Mouse (Mus musculus) intestine, postnatal 0 days (tissue): ENCODE measurements around the gene Mr1. TPM values are rescaled to one million over a fixed set of nuclear protein-coding genes. Genes with fewer than 3 reads are reported as not detected.

Experiments used
- ATAC-seq: fragments of 200-750 bp; cut with Nextera tagmentation; 2 replicates; pipeline ENCODE4 v1.8.0; 2017; ENCODE audit warnings: mild to moderate bottlenecking, moderate TSS enrichment, moderate library complexity
- H3K27ac ChIP-seq: fragments of 300-500 bp; sonication (generic); 2 replicates; pipeline ENCODE4 v1.5.1; 2014; ENCODE audit warnings: mild to moderate bottlenecking, low read depth, low read length, moderate library complexity
- H3K27me3 ChIP-seq: fragments of 300-500 bp; sonication (generic); replicated peaks from 2 replicates; pipeline ENCODE4 v1.6.1; 2014; ENCODE audit warnings: low read length, mixed read lengths; ENCODE audit not compliant: control insufficient read depth, insufficient read depth
- H3K36me3 ChIP-seq: fragments of 300-500 bp; sonication (generic); 2 replicates; pipeline ENCODE4 v1.6.1; 2014; ENCODE audit warnings: mild to moderate bottlenecking, moderate library complexity; ENCODE audit not compliant: control insufficient read depth, insufficient read depth
- H3K4me1 ChIP-seq: fragments of 300-500 bp; sonication (generic); replicated peaks from 2 replicates; pipeline ENCODE4 v1.6.1; 2014; ENCODE audit warnings: antibody characterized with exemption, low read length, mixed read lengths; ENCODE audit not compliant: control insufficient read depth, insufficient read depth
- H3K4me2 ChIP-seq: fragments of 300-500 bp; sonication (generic); replicated peaks from 2 replicates; pipeline ENCODE4 v1.6.1; 2014; ENCODE audit warnings: low read depth, mild to moderate bottlenecking, moderate library complexity
- H3K4me3 ChIP-seq: fragments of 300-500 bp; sonication (generic); 2 replicates; pipeline ENCODE4 v1.5.1; 2014; ENCODE audit warnings: low read depth, low read length
- H3K9ac ChIP-seq: fragments of 300-500 bp; sonication (generic); 2 replicates; pipeline ENCODE4 v1.6.1; 2014; ENCODE audit warnings: mild to moderate bottlenecking, low read depth, low read length
- H3K9me3 ChIP-seq: fragments of 300-500 bp; sonication (generic); 2 replicates; pipeline ENCODE4 v1.6.1; 2016; ENCODE audit warnings: mixed run types; ENCODE audit not compliant: control insufficient read depth
- CTCF ChIP-seq: sonication (generic); IDR thresholded peaks from 2 replicates; pipeline ENCODE4 v1.5.1; 2016; ENCODE audit warnings: low read depth, mild to moderate bottlenecking, control low read depth, antibody characterized with exemption, moderate library complexity
- WGBS: fragments of 180-500 bp; shearing (Covaris S2); extraction: QIAGEN DNeasy Blood & Tissue Kit; methylation state at CpG from one replicate; pipeline ENCODE4 v1.1.7; 2014; 5-methylcytosine and 5-hydroxymethylcytosine counted together
- polyA plus RNA-seq: library from polyadenylated mRNA; unstranded; fragments of >200 nt; fragmentation: Nextera tagmentation; extraction: Ambion mirVana; gene quantifications from 2 replicates; pipeline ENCODE4 v1.2.1, GENCODE M21; 2015

Gene Mr1
- polyA plus RNA-seq, 1 experiment from 2014 or later = 2.8 TPM

DNA sequence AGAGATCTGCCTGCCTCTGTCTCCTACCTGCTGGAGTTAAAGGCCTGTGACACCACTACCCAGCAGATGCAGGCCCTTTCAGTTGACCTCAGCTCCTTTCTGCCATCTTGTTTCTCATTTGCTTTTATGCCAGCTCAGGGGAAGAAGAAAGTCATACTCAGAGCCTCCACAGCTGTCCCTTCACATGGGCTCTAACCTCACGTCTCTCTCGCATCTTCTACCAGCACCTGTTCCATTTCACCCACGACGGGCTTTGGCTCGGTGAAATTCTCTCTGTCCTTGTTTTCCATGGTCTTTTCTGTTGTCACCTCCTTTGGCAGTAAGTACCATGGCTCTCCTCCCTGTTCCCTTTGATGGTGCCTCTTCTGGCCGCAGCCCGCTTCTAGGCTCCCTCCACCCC is 56.3 kb downstream of the Mr1 start:
- peaks cover 24% of the 10 kb centered on the region for H3K4me1 ChIP-seq
- no peak for ATAC-seq
- H3K27ac ChIP-seq = no peak overlapping the region
- H3K36me3 ChIP-seq = no peaks in the 10 kb centered on the region
- WGBS = 91% methylated on average over 7 of the region's 7 CpGs
- TF ChIP-seq CTCF = no peak
- no peak overlapping the region for H3K4me3 ChIP-seq
- no peak overlapping the region for H3K4me2 ChIP-seq
- H3K27me3 ChIP-seq = no peaks in the 10 kb centered on the region
- no peaks in the 10 kb centered on the region for H3K9me3 ChIP-seq
- H3K9ac ChIP-seq = no peak overlapping the region

DNA sequence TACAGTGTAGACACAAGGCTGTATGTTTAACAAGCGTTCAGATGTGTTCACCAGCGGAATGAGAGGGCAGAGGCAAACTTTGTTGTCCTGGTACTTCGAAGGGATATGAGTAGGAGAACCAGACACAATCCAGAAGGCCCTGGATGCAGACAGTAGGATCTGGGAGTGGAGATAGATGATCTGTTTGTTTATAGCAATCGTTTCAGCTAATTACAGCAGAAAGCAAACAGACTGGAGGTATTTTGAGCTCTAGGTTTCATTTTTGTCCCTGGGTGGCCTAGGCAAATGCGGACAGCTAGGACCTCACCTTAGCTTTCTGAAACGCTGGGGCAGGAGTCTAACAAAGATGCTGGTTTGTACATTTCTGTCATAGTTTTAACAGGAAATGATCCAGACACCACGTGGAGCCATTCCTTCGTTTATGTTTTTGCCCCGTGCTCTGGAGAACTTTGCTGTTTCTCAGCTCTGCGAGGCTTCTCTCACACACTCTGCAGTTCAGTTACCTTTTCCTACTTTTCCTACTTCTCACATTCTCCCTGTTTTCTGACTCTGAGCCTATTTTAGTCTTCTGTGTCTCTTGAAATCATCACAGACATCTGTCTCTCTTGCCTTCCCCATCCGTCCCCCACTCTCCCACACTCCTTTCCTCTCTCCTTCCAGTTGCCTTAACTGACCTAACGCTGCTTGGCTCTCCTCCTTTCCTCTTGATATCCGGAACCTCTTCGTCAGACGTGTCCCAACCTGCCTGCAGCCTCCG is 57.6 kb downstream of the Mr1 start:
- Histone ChIP-seq H3K36me3 (no peaks in the 10 kb centered on the region), H3K4me3 (no peak overlapping the region), H3K9ac (no peak overlapping the region), H3K27me3 (no peaks in the 10 kb centered on the region), H3K4me1 (peaks cover 36% of the 10 kb centered on the region), H3K27ac (no peak overlapping the region; the same call in 1 of the 2 replicates), H3K4me2 (no peak overlapping the region), H3K9me3 (no peaks in the 10 kb centered on the region)
- WGBS = 39% methylated on average over 16 of the region's 16 CpGs
- ATAC-seq = no peak
- no peak for TF ChIP-seq CTCF

DNA sequence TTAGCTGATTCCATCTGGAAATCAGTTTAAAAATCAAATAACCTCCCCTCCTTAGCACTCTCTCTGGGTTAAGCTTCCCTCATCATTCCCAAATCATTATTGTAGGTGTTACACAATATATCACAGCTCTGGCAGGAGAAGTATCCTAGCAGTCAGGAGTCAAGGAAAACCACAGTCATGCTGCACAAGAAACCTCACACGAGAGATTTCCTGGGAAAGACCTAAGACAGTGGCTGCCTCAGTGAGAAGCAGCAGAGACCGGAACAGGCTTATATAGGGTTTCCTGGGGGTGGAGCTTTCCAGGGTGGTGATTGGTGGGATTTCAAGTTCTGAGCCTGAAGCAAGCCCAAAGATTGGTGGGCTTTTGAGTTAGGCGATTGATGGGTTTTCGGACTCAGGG is 58.6 kb downstream of the Mr1 start:
- Histone ChIP-seq H3K9me3 (no peaks in the 10 kb centered on the region), H3K9ac (no peak overlapping the region), H3K4me3 (no peak overlapping the region), H3K4me1 (peaks cover 33% of the 10 kb centered on the region), H3K36me3 (no peaks in the 10 kb centered on the region), H3K27ac (no peak overlapping the region), H3K27me3 (no peaks in the 10 kb centered on the region), H3K4me2 (no peak overlapping the region)
- WGBS = 82% methylated on average over 4 of the region's 4 CpGs
- TF ChIP-seq CTCF = no peak
- no peak for ATAC-seq

DNA sequence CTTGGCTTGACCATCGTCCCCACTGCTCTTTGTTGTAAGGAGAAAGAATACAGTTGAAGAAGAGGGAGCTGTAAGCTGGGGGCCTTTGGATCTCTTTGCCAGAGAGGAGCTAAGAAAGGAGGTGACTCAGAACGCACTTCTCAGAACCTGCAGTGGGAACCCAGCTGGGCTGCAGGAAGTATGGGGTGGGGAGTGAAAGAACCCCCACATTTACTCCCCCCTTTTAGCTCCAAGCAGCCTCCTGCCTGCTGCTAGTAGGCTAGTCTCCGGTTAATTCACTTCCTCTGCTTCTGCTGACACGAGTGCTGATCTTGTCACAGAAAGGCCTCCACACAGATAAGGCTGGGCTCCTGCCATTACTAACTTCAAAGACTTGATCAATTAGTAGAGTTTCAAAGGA is 59.7 kb downstream of the Mr1 start:
- H3K4me2 ChIP-seq = no peak overlapping the region
- peaks cover 29% of the 10 kb centered on the region for H3K4me1 ChIP-seq
- no peak overlapping the region for H3K4me3 ChIP-seq
- no peaks in the 10 kb centered on the region for H3K36me3 ChIP-seq
- H3K9me3 ChIP-seq = no peaks in the 10 kb centered on the region
- H3K9ac ChIP-seq = no peak overlapping the region
- TF ChIP-seq CTCF = no peak
- no peak for ATAC-seq
- H3K27ac ChIP-seq = peak overlapping the region; percentile 55
- H3K27me3 ChIP-seq = no peaks in the 10 kb centered on the region
- WGBS = 34% methylated on average over 4 of the region's 4 CpGs

DNA sequence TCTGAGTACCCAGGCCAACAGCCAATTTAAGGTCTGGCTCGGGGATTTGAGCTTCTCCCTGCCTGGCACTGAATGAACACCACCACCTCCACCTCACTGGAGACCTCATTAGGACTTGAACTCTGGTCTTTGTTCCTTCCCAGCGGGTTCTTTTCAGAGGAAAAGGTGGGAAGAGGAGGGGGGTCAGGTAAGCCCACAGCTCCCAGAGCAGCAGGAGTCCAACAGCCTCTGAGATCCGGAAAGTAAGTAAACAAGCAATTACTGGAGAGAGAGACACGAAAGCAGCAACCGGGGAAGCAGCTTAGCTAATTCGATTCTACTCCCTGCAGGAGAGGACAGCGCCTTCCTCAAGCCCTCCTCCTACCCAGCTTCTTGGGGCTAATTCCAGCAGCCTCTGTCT is 60.2 kb downstream of the Mr1 start:
- peak overlapping the region; percentile 55 for H3K27ac ChIP-seq
- no peaks in the 10 kb centered on the region for H3K36me3 ChIP-seq
- H3K4me1 ChIP-seq = peaks cover 29% of the 10 kb centered on the region
- H3K4me3 ChIP-seq = no peak overlapping the region
- no peak for ATAC-seq
- no peak for TF ChIP-seq CTCF
- no peaks in the 10 kb centered on the region for H3K27me3 ChIP-seq
- no peaks in the 10 kb centered on the region for H3K9me3 ChIP-seq
- 26% methylated on average over 7 of the region's 7 CpGs for WGBS
- H3K4me2 ChIP-seq = no peak overlapping the region
- no peak overlapping the region for H3K9ac ChIP-seq

DNA sequence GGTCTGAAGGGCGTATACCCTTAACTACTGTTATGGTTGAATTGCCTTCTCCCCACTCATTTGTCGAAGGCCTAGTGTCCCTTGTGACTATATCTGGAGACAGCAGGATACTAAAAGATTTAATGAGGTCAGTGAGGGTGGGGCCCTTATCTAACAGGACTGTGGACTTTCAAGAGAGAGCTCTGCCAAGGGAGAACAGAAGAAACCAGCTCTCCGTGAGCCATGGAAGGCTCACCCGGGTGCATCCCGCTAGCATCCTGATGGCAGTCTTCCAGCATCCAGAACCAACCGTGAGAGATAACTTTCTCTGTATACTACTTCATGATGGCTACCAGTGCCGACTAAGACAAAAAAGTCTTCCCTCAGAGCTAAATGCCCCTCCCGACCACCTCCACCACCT is 61.8 kb downstream of the Mr1 start:
- no peaks in the 10 kb centered on the region for H3K9me3 ChIP-seq
- H3K36me3 ChIP-seq = no peaks in the 10 kb centered on the region
- WGBS = 29% methylated on average over 8 of the region's 8 CpGs
- H3K4me1 ChIP-seq = peaks cover 29% of the 10 kb centered on the region
- ATAC-seq = peak; percentile 66
- H3K4me2 ChIP-seq = peak overlapping the region; percentile 18
- no peaks in the 10 kb centered on the region for H3K27me3 ChIP-seq
- no peak overlapping the region for H3K4me3 ChIP-seq
- H3K9ac ChIP-seq = no peak overlapping the region
- peak overlapping the region; percentile 95 for H3K27ac ChIP-seq
- no peak for TF ChIP-seq CTCF
